Mouse (Mus musculus) liver, embryonic 14.5 days (tissue): Measurements from ENCODE around the gene Dnajc4. TPM values are rescaled to one million over a fixed set of nuclear protein-coding genes. Genes with fewer than 3 reads are reported as not detected.

Source experiments
- ATAC-seq: fragments of 200-750 bp; cut with Nextera tagmentation; 2 replicates; pipeline ENCODE4 v1.8.0; 2017; ENCODE audit warnings: moderate number of reproducible peaks, mild to moderate bottlenecking, moderate library complexity; ENCODE audit not compliant: insufficient read depth
- DNase-seq, 3 experiments: peaks; one replicate each; pipeline ENCODE4 v3.0.0-alpha.2; 2012 to 2013; ENCODE audit warnings: low read depth in 3 of 3, low spot score in 3 of 3
- H3K27ac ChIP-seq: fragments of 300-500 bp; sonication (generic); 2 replicates; pipeline ENCODE4 v1.5.1; 2014; ENCODE audit warnings: moderate library complexity, mild to moderate bottlenecking, control low read depth, inconsistent platforms
- H3K27me3 ChIP-seq: fragments of 300-500 bp; sonication (generic); 2 replicates; pipeline ENCODE4 v1.6.1; 2014; ENCODE audit warnings: mild to moderate bottlenecking, low read length, moderate library complexity; ENCODE audit not compliant: control insufficient read depth, insufficient read depth
- H3K36me3 ChIP-seq: fragments of 300-500 bp; sonication (generic); replicated peaks from 2 replicates; pipeline ENCODE4 v1.6.1; 2014; ENCODE audit warnings: low read depth; ENCODE audit not compliant: control insufficient read depth, insufficient read depth
- H3K4me1 ChIP-seq, 2 experiments: fragments of 200-500 bp in 1 of 2; fragments of 300-500 bp in 1 of 2; sonication (generic) in 1 of 2; replicated peaks; 2 replicates each; pipeline ENCODE4 v1.6.1; 2012 to 2014; ENCODE audit warnings: antibody characterized with exemption in 1 of 2, inconsistent platforms in 1 of 2, low read length in 1 of 2; ENCODE audit not compliant: control insufficient read depth in 2 of 2, insufficient read depth in 2 of 2
- H3K4me2 ChIP-seq: fragments of 300-500 bp; sonication (generic); 2 replicates; pipeline ENCODE4 v1.6.1; 2014; ENCODE audit warnings: low read depth, mild to moderate bottlenecking, control low read depth, moderate library complexity
- H3K4me3 ChIP-seq, 2 experiments: fragments of 200-500 bp in 1 of 2; fragments of 300-500 bp in 1 of 2; sonication (generic) in 1 of 2; 2 replicates each; pipeline ENCODE4 v1.5.1; 2012 to 2014; ENCODE audit warnings: low read depth in 2 of 2, low read length in 2 of 2, mild to moderate bottlenecking in 2 of 2, control low read depth in 1 of 2, inconsistent platforms in 1 of 2, moderate library complexity in 1 of 2; ENCODE audit not compliant: insufficient read depth in 1 of 2
- H3K9ac ChIP-seq: fragments of 300-500 bp; sonication (generic); replicated peaks from 2 replicates; pipeline ENCODE4 v1.6.1; 2014; ENCODE audit warnings: mild to moderate bottlenecking, control low read depth, moderate library complexity
- H3K9me3 ChIP-seq: fragments of 300-500 bp; sonication (generic); 2 replicates; pipeline ENCODE4 v1.6.1; 2016; ENCODE audit warnings: low read length, mixed read lengths; ENCODE audit not compliant: control insufficient read depth
- CTCF ChIP-seq: IDR thresholded peaks from 2 replicates; pipeline ENCODE4 v1.5.1; 2016; ENCODE audit warnings: antibody characterized with exemption, low read depth, control low read depth
- EP300 ChIP-seq: IDR thresholded peaks from 2 replicates; pipeline ENCODE4 v1.6.1; 2016; ENCODE audit warnings: antibody characterized with exemption, low read depth
- WGBS: fragments of 180-500 bp; shearing (Covaris S2); extraction: QIAGEN DNeasy Blood & Tissue Kit; methylation state at CpG from one replicate; pipeline ENCODE4 v1.1.7; 2014; ENCODE audit not compliant: insufficient replicate concordance; 5-methylcytosine and 5-hydroxymethylcytosine counted together
- polyA plus RNA-seq, 2 experiments: library from polyadenylated mRNA; depleted of rRNA in 1 of 2; stranded (reverse) in 1 of 2; unstranded in 1 of 2; fragments of >200 nt; fragmentation: Nextera tagmentation in 1 of 2; extraction: Ambion mirVana in 1 of 2; gene quantifications; 2 replicates each; pipeline versions ENCODE4 v1.2.1 to v1.2.3; 2012 to 2014

The Dnajc4 gene
- polyA plus RNA-seq, 2 experiments, result 8.6 to 10.0 TPM

- no peaks in the 10 kb centered on the region for H3K9me3 ChIP-seq
- peak overlapping the region; percentile 70 to 83 for H3K4me3 ChIP-seq
- ATAC-seq (no peak), DNase-seq (peak in 1 of 3 experiments; percentile 59)
- WGBS, result 5% methylated on average over 11 of the region's 11 CpGs
- H3K27ac ChIP-seq, result peak overlapping the region; percentile 63
- peak overlapping the region; percentile 70 for H3K9ac ChIP-seq
- H3K4me2 ChIP-seq, result peak overlapping the region; percentile 90
- peaks cover 6% of the 10 kb centered on the region for H3K36me3 ChIP-seq
- H3K4me1 ChIP-seq, result peaks cover 8 to 22% of the 10 kb centered on the region in 2 experiments
- TF ChIP-seq EP300 (no peak), CTCF (no peak)
- no peaks in the 10 kb centered on the region for H3K27me3 ChIP-seq
These were observed 13.3 kb downstream of the Dnajc4 start for GRCm38 (mm10) chr19:6979001-6979479.

- Histone ChIP-seq H3K9me3 (no peaks in the 10 kb centered on the region), H3K4me2 (peak overlapping the region; percentile 90), H3K27me3 (no peaks in the 10 kb centered on the region), H3K4me1 (peaks cover 12 to 25% of the 10 kb centered on the region in 2 experiments), H3K36me3 (peaks cover 6% of the 10 kb centered on the region), H3K4me3 (peak overlapping the region; percentile 70 to 83), H3K9ac (peak overlapping the region; percentile 70), H3K27ac (peak overlapping the region; percentile 63)
- DNase-seq, result no peak
- 28% methylated on average over 3 of the region's 3 CpGs for WGBS
- ATAC-seq, result no peak
- no peak for TF ChIP-seq CTCF
- no peak for TF ChIP-seq EP300
These were observed 13.8 kb downstream of the Dnajc4 start for GRCm38 (mm10) chr19:6978639-6978974.

GRCm38 (mm10) chr19:6977759-6978638, 14.4 kb downstream of the Dnajc4 start:
- TF ChIP-seq EP300 (no peak), CTCF (no peak)
- Histone ChIP-seq H3K27ac (peak overlapping the region; percentile 63), H3K36me3 (peaks cover 6% of the 10 kb centered on the region), H3K4me2 (peak overlapping the region; percentile 90), H3K4me1 (peaks cover 12 to 25% of the 10 kb centered on the region in 2 experiments), H3K27me3 (no peaks in the 10 kb centered on the region), H3K9ac (no peak overlapping the region; the same call in 1 of the 2 replicates), H3K4me3 (peak overlapping the region; percentile 5 to 83; a peak in 3 of 4 replicates), H3K9me3 (no peaks in the 10 kb centered on the region)
- ATAC-seq, result no peak
- DNase-seq, result no peak
- WGBS, result 71% methylated on average over 13 of the region's 13 CpGs

- H3K4me1 ChIP-seq, result peaks cover 14 to 25% of the 10 kb centered on the region in 2 experiments
- WGBS, result under 1% methylated on average over 16 of the region's 16 CpGs
- peak within 1 kb of the TSS; percentile 96 for H3K4me2 ChIP-seq
- DNase-seq (no peak), ATAC-seq (no peak)
- H3K9ac ChIP-seq, result peak within 1 kb of the TSS; percentile 81
- H3K36me3 ChIP-seq, result peaks cover 6% of the 10 kb centered on the region
- no peaks in the 10 kb centered on the region for H3K27me3 ChIP-seq
- peak within 1 kb of the TSS; percentile 71 to 77 for H3K4me3 ChIP-seq
- no peaks in the 10 kb centered on the region for H3K9me3 ChIP-seq
- TF ChIP-seq CTCF (peak; percentile 43), EP300 (0 out of 2 replicates have a peak, but pooled peaks have one; percentile 7)
- H3K27ac ChIP-seq, result peak within 1 kb of the TSS; percentile 72
These were observed 16.5 kb downstream of the Dnajc4 start, which contains the start of gene Plcb3 for GRCm38 (mm10) chr19:6975537-6976521. TSS of gene Plcb3 (minus strand) at chr19:6976470.
